Mouse (Mus musculus) neural tube, embryonic 13.5 days (tissue): ENCODE measurements around the gene Mfng. TPM values are rescaled to one million over a fixed set of nuclear protein-coding genes. Genes with fewer than 3 reads are reported as not detected.

Source experiments
- ATAC-seq: fragments of 200-750 bp; cut with Nextera tagmentation; 2 replicates; pipeline ENCODE4 v1.8.0; 2017; ENCODE audit warnings: low read depth, mild to moderate bottlenecking, moderate TSS enrichment, moderate library complexity
- H3K27ac ChIP-seq: fragments of 300-500 bp; sonication (generic); replicated peaks from 2 replicates; pipeline ENCODE4 v1.5.1; 2015; ENCODE audit warnings: moderate library complexity, mild to moderate bottlenecking, inconsistent platforms
- H3K27me3 ChIP-seq: fragments of 300-500 bp; sonication (generic); 2 replicates; pipeline ENCODE4 v1.6.1; 2015; ENCODE audit warnings: mild to moderate bottlenecking, inconsistent platforms
- H3K36me3 ChIP-seq: fragments of 300-500 bp; sonication (generic); 2 replicates; pipeline ENCODE4 v1.6.1; 2015; ENCODE audit warnings: mild to moderate bottlenecking, inconsistent platforms
- H3K4me1 ChIP-seq: fragments of 300-500 bp; sonication (generic); replicated peaks from 2 replicates; pipeline ENCODE4 v1.6.1; 2015; ENCODE audit warnings: inconsistent platforms
- H3K4me2 ChIP-seq: fragments of 300-500 bp; sonication (generic); 2 replicates; pipeline ENCODE4 v1.6.1; 2015; ENCODE audit warnings: inconsistent platforms, mild to moderate bottlenecking, moderate library complexity
- H3K4me3 ChIP-seq: fragments of 300-500 bp; sonication (generic); 2 replicates; pipeline ENCODE4 v1.5.1; 2015; ENCODE audit warnings: mild to moderate bottlenecking, inconsistent platforms
- H3K9ac ChIP-seq: fragments of 300-500 bp; sonication (generic); 2 replicates; pipeline ENCODE4 v1.6.1; 2015; ENCODE audit warnings: moderate library complexity, mild to moderate bottlenecking, inconsistent platforms
- H3K9me3 ChIP-seq: fragments of 300-500 bp; sonication (generic); 2 replicates; pipeline ENCODE4 v1.6.1; 2016; ENCODE audit warnings: inconsistent platforms
- WGBS: fragments of 180-500 bp; shearing (Covaris S2); methylation state at CpG from one replicate; pipeline ENCODE4 v1.1.7; 2015; 5-methylcytosine and 5-hydroxymethylcytosine counted together
- polyA plus RNA-seq: library from polyadenylated mRNA; unstranded; fragments of >200 nt; fragmentation: Nextera tagmentation; extraction: Ambion mirVana; gene quantifications from 2 replicates; pipeline ENCODE4 v1.2.1, GENCODE M21; 2015

Mfng gene
- polyA plus RNA-seq, 1 experiment from 2014 or later, result 34.2 TPM

- H3K4me3 ChIP-seq, result peak within 1 kb of the TSS; percentile 49
- H3K27ac ChIP-seq, result no peak within 1 kb of the TSS
- peak within 1 kb of the TSS; percentile 70 for H3K9ac ChIP-seq
- peak; percentile 23 for ATAC-seq
- H3K4me2 ChIP-seq, result peak within 1 kb of the TSS; percentile 78
- H3K4me1 ChIP-seq, result peaks cover 33% of the 10 kb centered on the region
- H3K9me3 ChIP-seq, result no peaks in the 10 kb centered on the region
- 2% methylated on average over 65 of the region's 70 CpGs for WGBS
- peaks cover 71% of the 10 kb centered on the region for H3K27me3 ChIP-seq
- H3K36me3 ChIP-seq, result no peaks in the 10 kb centered on the region
Observed at GRCm38 (mm10) chr15:78802776-78803391, 29.6 kb upstream of the Mfng start, which contains the start of gene Card10. Gene Card10 (minus strand): TSS chr15:78803042.

DNA sequence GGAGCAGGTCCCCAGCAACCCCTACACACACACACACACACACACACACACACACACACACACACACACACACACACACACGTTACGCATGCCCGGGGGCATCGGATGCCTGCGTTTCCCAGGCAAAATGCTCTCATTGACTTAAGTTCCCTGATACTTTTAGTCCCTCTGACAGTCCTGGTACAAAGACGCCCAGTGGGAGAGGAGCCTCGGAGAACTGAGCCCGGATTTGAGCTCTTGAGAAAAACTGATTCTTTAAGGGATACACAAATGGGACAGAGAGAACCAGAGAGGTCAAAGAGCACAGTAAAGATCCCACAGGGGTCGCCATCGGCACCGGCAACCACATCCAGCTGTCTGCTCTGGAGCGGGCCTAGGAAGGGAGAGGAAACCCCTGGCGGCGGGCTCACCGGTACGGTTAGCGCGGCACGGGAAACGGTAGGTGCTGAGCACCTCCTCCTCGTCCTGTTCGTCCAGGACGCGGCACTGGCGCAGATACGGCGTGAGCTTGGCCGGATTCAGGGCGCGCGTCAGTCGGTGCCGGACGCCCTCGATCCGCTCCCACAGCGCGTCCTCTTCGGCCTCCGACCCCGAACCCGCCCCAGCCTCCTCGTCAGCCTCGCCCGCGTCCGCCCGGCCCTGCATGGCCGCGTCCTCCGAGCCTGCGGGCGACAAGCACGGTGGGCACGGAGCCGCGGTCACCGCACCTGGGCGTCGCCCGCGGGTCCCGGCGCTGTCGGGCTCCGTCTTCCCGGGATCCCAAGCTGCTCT lies 28.9 kb upstream of the Mfng start:
- 0 out of 2 replicates have a peak, but pooled peaks have one; percentile 21 for ATAC-seq

DNA sequence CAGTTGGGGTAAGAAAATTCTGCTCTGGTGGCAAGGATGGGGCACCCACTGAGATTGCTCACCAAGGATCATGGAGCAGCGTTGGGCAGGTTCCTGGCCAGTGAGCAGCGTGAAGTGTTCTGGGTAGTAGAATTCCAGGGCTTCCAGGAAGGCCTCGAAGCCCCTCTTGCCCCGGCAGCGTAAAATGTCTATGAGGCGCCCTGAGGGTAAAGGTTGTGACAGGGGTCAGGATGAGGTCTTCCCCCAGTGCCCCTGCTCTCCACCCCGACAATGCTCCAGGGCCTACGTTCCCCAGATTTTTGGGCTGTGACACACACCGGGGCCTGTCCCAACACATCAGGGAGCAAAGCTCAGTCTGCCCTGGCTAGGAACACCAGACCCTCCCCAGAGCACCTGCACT lies 28.3 kb upstream of the Mfng start:
- Histone ChIP-seq H3K27me3 (peaks cover 75% of the 10 kb centered on the region), H3K36me3 (no peaks in the 10 kb centered on the region), H3K27ac (no peak overlapping the region), H3K4me3 (peak overlapping the region; percentile 49), H3K4me2 (peak overlapping the region; percentile 78), H3K9ac (0 out of 2 replicates have a peak overlapping the region, but pooled peaks have one; percentile 70), H3K9me3 (no peaks in the 10 kb centered on the region), H3K4me1 (peaks cover 35% of the 10 kb centered on the region)
- 66% methylated on average over 9 of the region's 9 CpGs for WGBS
- no peak for ATAC-seq

More for the DNA sequence above, 28.9 kb upstream of the Mfng start:
- peak overlapping the region; percentile 49 for H3K4me3 ChIP-seq
- WGBS, result 4% methylated on average over 60 of the region's 67 CpGs
- H3K9ac ChIP-seq, result peak overlapping the region; percentile 70
- no peak overlapping the region for H3K27ac ChIP-seq
- H3K27me3 ChIP-seq, result peaks cover 78% of the 10 kb centered on the region
- no peaks in the 10 kb centered on the region for H3K9me3 ChIP-seq
- peaks cover 33% of the 10 kb centered on the region for H3K4me1 ChIP-seq
- H3K4me2 ChIP-seq, result peak overlapping the region; percentile 78
- H3K36me3 ChIP-seq, result no peaks in the 10 kb centered on the region

DNA sequence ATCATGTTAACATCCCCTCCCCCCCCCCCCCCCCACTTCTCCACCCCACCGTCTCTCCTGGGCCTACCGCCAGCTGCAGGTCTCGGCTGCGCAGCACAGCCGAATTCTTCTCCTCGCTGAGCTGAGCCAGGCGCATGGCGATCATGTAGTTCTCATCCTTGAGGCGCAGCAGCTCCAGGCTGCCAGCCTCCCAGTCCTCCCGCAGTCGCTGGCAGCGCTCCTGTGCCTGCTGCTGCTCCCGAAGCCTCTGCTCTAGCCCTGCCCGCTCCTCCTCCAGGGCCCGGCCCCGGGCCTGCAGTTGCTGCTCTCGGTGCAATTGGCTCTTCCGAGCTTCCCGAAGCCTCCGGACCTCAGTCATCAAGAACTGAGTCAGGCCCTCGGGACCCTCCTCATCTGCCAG lies 25.8 kb upstream of the Mfng start:
- Histone ChIP-seq H3K27ac (no peak overlapping the region), H3K4me2 (no peak overlapping the region), H3K27me3 (peaks cover 52% of the 10 kb centered on the region), H3K4me3 (no peak overlapping the region), H3K9ac (no peak overlapping the region), H3K9me3 (no peaks in the 10 kb centered on the region), H3K36me3 (no peaks in the 10 kb centered on the region), H3K4me1 (peaks cover 38% of the 10 kb centered on the region)
- 46% methylated on average over 20 of the region's 21 CpGs for WGBS
- ATAC-seq, result no peak

- WGBS, result 87% methylated on average over 8 of the region's 8 CpGs
- Histone ChIP-seq H3K4me3 (no peak overlapping the region), H3K27ac (no peak overlapping the region), H3K36me3 (no peaks in the 10 kb centered on the region), H3K9ac (no peak overlapping the region), H3K4me1 (peaks cover 18% of the 10 kb centered on the region), H3K9me3 (no peaks in the 10 kb centered on the region), H3K4me2 (no peak overlapping the region), H3K27me3 (peaks cover 32% of the 10 kb centered on the region)
- ATAC-seq, result no peak
Observed at GRCm38 (mm10) chr15:78797060-78797329, 23.7 kb upstream of the Mfng start.

DNA sequence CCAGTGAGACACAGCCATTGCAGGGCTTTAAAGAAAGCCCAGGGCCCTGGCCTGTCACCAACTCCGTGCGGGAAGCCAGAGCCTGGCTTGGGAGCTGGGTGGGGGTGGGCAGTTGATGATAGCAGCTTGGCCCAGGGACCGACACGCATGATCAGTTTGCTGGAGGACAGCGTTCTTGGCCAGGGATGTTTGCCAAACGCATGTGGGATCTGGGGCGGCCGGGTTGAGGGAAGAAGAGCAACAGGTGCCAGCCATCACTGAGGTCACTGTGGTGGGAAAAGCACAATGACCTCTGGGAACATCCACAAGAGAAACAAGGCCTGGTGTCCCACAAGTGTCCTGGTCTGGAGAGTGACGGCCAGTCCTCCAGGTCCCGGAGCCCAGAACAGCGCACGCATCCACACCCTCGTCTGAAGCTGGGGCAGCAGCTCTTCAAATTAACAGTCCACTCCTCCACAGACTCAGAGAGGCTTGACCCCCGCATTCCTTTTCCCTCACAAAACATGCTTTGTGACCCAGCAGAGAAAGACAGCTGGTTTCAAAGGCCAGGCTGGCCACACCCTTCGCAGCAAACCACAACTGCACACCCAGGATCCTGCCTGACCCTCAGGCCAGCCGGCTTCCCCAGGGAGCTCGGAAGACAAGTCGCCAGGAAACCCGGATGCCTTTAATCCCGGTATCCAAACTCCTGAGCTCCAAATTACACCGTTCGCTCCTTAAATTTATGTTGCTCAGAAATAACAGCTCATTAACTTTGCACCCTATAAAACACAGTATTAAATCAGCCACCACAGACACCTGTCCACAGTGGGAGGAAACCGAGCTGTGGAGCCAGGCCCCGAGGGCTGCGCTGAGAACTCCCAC lies 23.2 kb upstream of the Mfng start:
- Histone ChIP-seq H3K4me1 (peaks cover 12% of the 10 kb centered on the region; the same call in 1 of the 2 replicates), H3K9ac (no peak overlapping the region), H3K9me3 (no peaks in the 10 kb centered on the region), H3K27ac (no peak overlapping the region), H3K27me3 (peaks cover 26% of the 10 kb centered on the region), H3K4me3 (no peak overlapping the region), H3K36me3 (no peaks in the 10 kb centered on the region), H3K4me2 (no peak overlapping the region)
- WGBS, result 41% methylated on average over 25 of the region's 25 CpGs
- ATAC-seq, result no peak

GRCm38 (mm10) chr15:78790990-78791389 lies 17.7 kb upstream of the Mfng start:
- WGBS, result 71% methylated on average over 12 of the region's 12 CpGs
- Histone ChIP-seq H3K9ac (no peak overlapping the region), H3K27ac (no peak overlapping the region)

DNA sequence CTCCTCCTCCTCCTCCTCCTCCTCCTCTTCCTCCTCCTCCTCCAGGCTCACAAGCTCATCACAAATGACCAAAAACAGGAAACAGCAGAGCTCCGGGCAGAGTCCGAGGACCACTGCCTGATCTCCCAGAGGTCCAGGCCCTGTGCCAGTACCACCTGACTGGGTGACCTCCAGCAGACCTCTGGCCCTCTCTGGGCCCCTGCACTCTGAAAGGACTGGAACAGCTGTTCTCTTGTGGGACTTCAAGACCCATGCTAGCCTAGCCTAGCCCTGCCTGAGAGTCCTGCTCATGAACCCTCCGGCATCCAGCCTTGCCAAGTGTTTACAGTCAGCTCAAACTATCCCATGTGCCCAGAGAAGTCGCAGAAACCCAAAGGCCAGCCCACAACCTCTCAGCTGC lies 17.2 kb upstream of the Mfng start:
- Histone ChIP-seq H3K27me3 (no peaks in the 10 kb centered on the region), H3K36me3 (no peaks in the 10 kb centered on the region), H3K9ac (no peak overlapping the region), H3K27ac (no peak overlapping the region), H3K4me3 (no peak overlapping the region), H3K4me1 (peaks cover 30% of the 10 kb centered on the region), H3K9me3 (no peaks in the 10 kb centered on the region), H3K4me2 (no peak overlapping the region)
- 57% methylated on average over 4 of the region's 4 CpGs for WGBS
- ATAC-seq, result no peak

More at GRCm38 (mm10) chr15:78790990-78791389, 17.7 kb upstream of the Mfng start:
- no peak overlapping the region for H3K4me3 ChIP-seq
- no peaks in the 10 kb centered on the region for H3K27me3 ChIP-seq
- no peak; the same call in 1 of the 2 replicates for ATAC-seq
- H3K4me2 ChIP-seq, result no peak overlapping the region
- no peaks in the 10 kb centered on the region for H3K9me3 ChIP-seq
- peaks cover 25% of the 10 kb centered on the region for H3K4me1 ChIP-seq
- H3K36me3 ChIP-seq, result no peaks in the 10 kb centered on the region

GRCm38 (mm10) chr15:78789721-78790323 lies 16.5 kb upstream of the Mfng start:
- H3K4me3 ChIP-seq, result no peak overlapping the region
- peaks cover 30% of the 10 kb centered on the region for H3K4me1 ChIP-seq
- no peaks in the 10 kb centered on the region for H3K36me3 ChIP-seq
- WGBS, result 86% methylated on average over 13 of the region's 13 CpGs
- no peak overlapping the region for H3K27ac ChIP-seq
- H3K9me3 ChIP-seq, result no peaks in the 10 kb centered on the region
- H3K9ac ChIP-seq, result no peak overlapping the region
- ATAC-seq, result no peak
- no peaks in the 10 kb centered on the region for H3K27me3 ChIP-seq
- no peak overlapping the region for H3K4me2 ChIP-seq

DNA sequence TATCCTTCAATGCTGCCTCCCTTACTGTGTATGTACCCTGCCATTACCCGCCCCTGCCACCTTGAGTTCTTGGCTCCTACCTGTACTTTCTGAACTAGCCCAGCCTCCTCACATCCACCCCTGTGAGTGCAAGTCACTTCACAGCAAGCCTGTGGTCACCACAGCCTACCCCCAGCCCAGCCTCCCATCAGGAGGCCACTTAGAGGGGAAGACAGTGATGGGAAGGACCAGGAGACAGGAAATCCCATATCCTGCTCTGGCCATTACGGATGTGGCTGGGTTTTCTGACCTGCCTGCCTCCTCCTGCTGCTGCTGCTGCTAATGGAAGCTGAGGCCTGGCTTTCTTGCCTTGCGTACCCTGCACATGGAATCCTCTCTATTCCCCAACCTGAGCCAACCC lies 14.8 kb upstream of the Mfng start:
- Histone ChIP-seq H3K9ac (no peak overlapping the region), H3K27ac (peak overlapping the region; percentile 56; the same call in 1 of the 2 replicates), H3K9me3 (no peaks in the 10 kb centered on the region), H3K4me1 (peaks cover 30% of the 10 kb centered on the region), H3K4me3 (no peak overlapping the region), H3K4me2 (no peak overlapping the region), H3K36me3 (no peaks in the 10 kb centered on the region), H3K27me3 (no peaks in the 10 kb centered on the region)
- ATAC-seq, result no peak
- 71% methylated on average over 3 of the region's 3 CpGs for WGBS

DNA sequence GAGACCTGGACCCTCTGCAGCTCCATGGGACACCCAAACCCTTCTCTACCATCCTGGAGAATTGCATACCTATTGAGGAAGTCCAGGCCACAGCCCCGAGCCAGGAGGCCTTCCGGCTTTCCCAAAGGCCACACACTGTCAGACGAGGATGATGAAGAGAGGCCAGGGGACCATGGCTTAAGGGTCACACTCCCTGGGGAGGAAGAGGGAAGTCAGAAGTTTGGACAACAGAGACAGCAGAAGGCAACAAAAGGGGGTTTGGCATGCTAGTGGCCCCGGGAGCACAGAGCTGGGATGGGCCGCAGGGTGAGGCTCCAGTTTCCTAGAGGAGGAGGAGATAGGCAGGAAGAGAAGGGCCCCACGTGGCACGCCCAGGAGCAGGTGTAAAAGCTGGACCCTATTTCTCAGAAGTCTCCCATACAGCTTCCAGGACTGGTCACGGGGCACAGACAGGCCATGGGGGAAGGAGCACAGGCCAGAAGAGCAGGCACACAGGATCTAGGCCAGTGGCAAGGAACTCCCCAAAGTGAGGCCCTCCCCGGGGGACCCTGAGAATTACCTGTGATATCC lies 14.1 kb upstream of the Mfng start:
- no peak overlapping the region for H3K4me2 ChIP-seq
- H3K4me3 ChIP-seq, result no peak overlapping the region

More for the DNA sequence above, 14.1 kb upstream of the Mfng start:
- Histone ChIP-seq H3K9me3 (no peaks in the 10 kb centered on the region), H3K27me3 (no peaks in the 10 kb centered on the region), H3K9ac (no peak overlapping the region), H3K27ac (peak overlapping the region; percentile 56; the same call in 1 of the 2 replicates), H3K36me3 (no peaks in the 10 kb centered on the region), H3K4me1 (peaks cover 30% of the 10 kb centered on the region)
- no peak for ATAC-seq
- 64% methylated on average over 9 of the region's 9 CpGs for WGBS
